Mouse (Mus musculus) frontal cortex, postnatal 14 days (tissue): ENCODE measurements around the gene Mvp.

Experiments used
- DNase-seq, 2 experiments: peaks; one replicate each; pipeline ENCODE4 v3.0.0; 2022; ENCODE audit warnings: low spot score in 2 of 2

Gene Mvp

GRCm38 (mm10) chr7:127019306-127019960, 5.0 kb upstream of the Mvp start:
- no peak for DNase-seq

- DNase-seq = no peak
These were observed 4.2 kb upstream of the Mvp start for GRCm38 (mm10) chr7:127018416-127019305.

GRCm38 (mm10) chr7:127017950-127018345, 3.5 kb upstream of the Mvp start:
- DNase-seq = no peak

- DNase-seq = peak; percentile 95 to 96
These were observed 2.8 kb upstream of the Mvp start, which contains the start of gene Pagr1a for GRCm38 (mm10) chr7:127016971-127017949. TSS of gene Pagr1a (minus strand) at chr7:127017352.

GRCm38 (mm10) chr7:127016486-127016938, 2.1 kb upstream of the Mvp start:
- no peak for DNase-seq

GRCm38 (mm10) chr7:127016481-127016485, 1.9 kb upstream of the Mvp start, which contains the start of gene Pagr1b:
TSS of gene Pagr1b (minus strand) at chr7:127016484.
- no peak for DNase-seq

- no peak for DNase-seq
These were observed 1.7 kb upstream of the Mvp start for GRCm38 (mm10) chr7:127016081-127016480.

GRCm38 (mm10) chr7:127014993-127015392, 572 bp upstream of the Mvp start:
- no peak for DNase-seq

GRCm38 (mm10) chr7:127013385-127013784, 1.0 kb downstream of the Mvp start:
- no peak for DNase-seq

- DNase-seq = no peak
These were observed 1.6 kb downstream of the Mvp start for GRCm38 (mm10) chr7:127012845-127013244.

GRCm38 (mm10) chr7:127012374-127012773, 2.0 kb downstream of the Mvp start:
- DNase-seq = no peak

- no peak for DNase-seq
These were observed 2.7 kb downstream of the Mvp start for GRCm38 (mm10) chr7:127011717-127012116.

- DNase-seq = no peak
These were observed 3.4 kb downstream of the Mvp start for GRCm38 (mm10) chr7:127011051-127011450.

GRCm38 (mm10) chr7:127009307-127010085, 4.9 kb downstream of the Mvp start:
- no peak for DNase-seq

GRCm38 (mm10) chr7:127008239-127009019, 6.0 kb downstream of the Mvp start:
- DNase-seq = peak in 1 of 2 experiments; percentile 57

- no peak for DNase-seq
These were observed 7.0 kb downstream of the Mvp start for GRCm38 (mm10) chr7:127007313-127008024.

- no peak for DNase-seq
These were observed 10.1 kb downstream of the Mvp start for GRCm38 (mm10) chr7:127004122-127004875.

GRCm38 (mm10) chr7:127003620-127004019, 10.8 kb downstream of the Mvp start:
- no peak for DNase-seq

GRCm38 (mm10) chr7:126999568-126999967, 14.9 kb downstream of the Mvp start:
- DNase-seq = no peak
